Mouse (Mus musculus) hindbrain, embryonic 13.5 days (tissue): ENCODE measurements around the gene Gm8369. TPM values are rescaled to one million over a fixed set of nuclear protein-coding genes. Genes with fewer than 3 reads are reported as not detected.
"Not testable (repeated sequence)": the region's sequence is repeated elsewhere in the genome, so short reads cannot be mapped to it uniquely, and the experiment has no call there.

Source experiments
- ATAC-seq: fragments of 200-750 bp; cut with Nextera tagmentation; 2 replicates; pipeline ENCODE4 v1.8.0; 2017; ENCODE audit warnings: moderate TSS enrichment; ENCODE audit not compliant: low FRiP score
- H3K27ac ChIP-seq: fragments of 300-500 bp; sonication (generic); 2 replicates; pipeline ENCODE4 v1.5.1; 2015; ENCODE audit warnings: inconsistent platforms, mild to moderate bottlenecking, moderate library complexity
- H3K27me3 ChIP-seq: fragments of 300-500 bp; sonication (generic); 2 replicates; pipeline ENCODE4 v1.6.1; 2015; ENCODE audit warnings: mild to moderate bottlenecking, inconsistent platforms
- H3K36me3 ChIP-seq: fragments of 300-500 bp; sonication (generic); 2 replicates; pipeline ENCODE4 v1.6.1; 2015; ENCODE audit warnings: mild to moderate bottlenecking, inconsistent platforms
- H3K4me1 ChIP-seq: fragments of 300-500 bp; sonication (generic); replicated peaks from 2 replicates; pipeline ENCODE4 v1.6.1; 2015; ENCODE audit warnings: inconsistent platforms
- H3K4me2 ChIP-seq: fragments of 300-500 bp; sonication (generic); 2 replicates; pipeline ENCODE4 v1.6.1; 2015; ENCODE audit warnings: inconsistent platforms, mild to moderate bottlenecking, moderate library complexity
- H3K4me3 ChIP-seq: fragments of 300-500 bp; sonication (generic); 2 replicates; pipeline ENCODE4 v1.5.1; 2015; ENCODE audit warnings: mild to moderate bottlenecking, inconsistent platforms
- H3K9ac ChIP-seq: fragments of 300-500 bp; sonication (generic); 2 replicates; pipeline ENCODE4 v1.6.1; 2015; ENCODE audit warnings: mild to moderate bottlenecking, inconsistent platforms
- H3K9me3 ChIP-seq: fragments of 300-500 bp; sonication (generic); 2 replicates; pipeline ENCODE4 v1.6.1; 2016; ENCODE audit warnings: inconsistent platforms
- WGBS: fragments of 180-500 bp; shearing (Covaris S2); methylation state at CpG from one replicate; pipeline ENCODE4 v1.1.7; 2015; 5-methylcytosine and 5-hydroxymethylcytosine counted together
- polyA plus RNA-seq: library from polyadenylated mRNA; unstranded; fragments of >200 nt; fragmentation: Nextera tagmentation; extraction: Ambion mirVana; gene quantifications from 2 replicates; pipeline ENCODE4 v1.2.1, GENCODE M21; 2015

The Gm8369 gene
- polyA plus RNA-seq, 1 experiment from 2014 or later = not detected

GRCm38 (mm10) chr19:11517373-11517772 is 31.6 kb downstream of the Gm8369 start:
- 68% methylated on average over 1 of the region's 1 CpGs for WGBS
- not testable (repeated sequence) for ATAC-seq, H3K4me1 ChIP-seq, H3K9me3 ChIP-seq, H3K27ac ChIP-seq, H3K9ac ChIP-seq, H3K4me2 ChIP-seq, H3K4me3 ChIP-seq, H3K27me3 ChIP-seq, H3K36me3 ChIP-seq

GRCm38 (mm10) chr19:11518356-11518755 is 32.6 kb downstream of the Gm8369 start:
- H3K4me3 ChIP-seq, H3K9me3 ChIP-seq, H3K27ac ChIP-seq, H3K4me1 ChIP-seq, H3K27me3 ChIP-seq, H3K4me2 ChIP-seq, H3K9ac ChIP-seq, H3K36me3 ChIP-seq, ATAC-seq: not testable (repeated sequence)
- WGBS = 95% methylated on average over 2 of the region's 2 CpGs

- no peak overlapping the region for H3K4me3 ChIP-seq
- 95% methylated on average over 3 of the region's 3 CpGs for WGBS
- H3K4me1 ChIP-seq = no peaks in the 10 kb centered on the region
- no peak overlapping the region for H3K4me2 ChIP-seq
- ATAC-seq = no peak
- no peaks in the 10 kb centered on the region for H3K36me3 ChIP-seq
- no peak overlapping the region for H3K9ac ChIP-seq
- H3K27ac ChIP-seq = no peak overlapping the region
- no peaks in the 10 kb centered on the region for H3K9me3 ChIP-seq
- H3K27me3 ChIP-seq = no peaks in the 10 kb centered on the region
These were observed 34.4 kb downstream of the Gm8369 start for GRCm38 (mm10) chr19:11520146-11520545.

- no peak for ATAC-seq
- Histone ChIP-seq H3K27me3 (no peaks in the 10 kb centered on the region), H3K4me1 (no peaks in the 10 kb centered on the region), H3K9me3 (no peaks in the 10 kb centered on the region), H3K9ac (no peak overlapping the region), H3K4me3 (no peak overlapping the region), H3K27ac (no peak overlapping the region), H3K4me2 (no peak overlapping the region), H3K36me3 (no peaks in the 10 kb centered on the region)
- 97% methylated on average over 1 of the region's 1 CpGs for WGBS
These were observed 47.7 kb downstream of the Gm8369 start for GRCm38 (mm10) chr19:11533421-11533820.

GRCm38 (mm10) chr19:11533888-11534445 is 48.2 kb downstream of the Gm8369 start:
- Histone ChIP-seq H3K9ac (no peak overlapping the region), H3K9me3 (no peaks in the 10 kb centered on the region), H3K27ac (no peak overlapping the region), H3K36me3 (no peaks in the 10 kb centered on the region), H3K4me1 (no peaks in the 10 kb centered on the region), H3K27me3 (no peaks in the 10 kb centered on the region), H3K4me3 (no peak overlapping the region), H3K4me2 (no peak overlapping the region)
- no peak for ATAC-seq
- 77% methylated on average over 2 of the region's 2 CpGs for WGBS

- WGBS = 14% methylated on average over 7 of the region's 7 CpGs
- no peak for ATAC-seq
- Histone ChIP-seq H3K9ac (no peak within 1 kb of the TSS), H3K9me3 (no peaks in the 10 kb centered on the region), H3K4me3 (no peak within 1 kb of the TSS), H3K36me3 (no peaks in the 10 kb centered on the region), H3K4me1 (no peaks in the 10 kb centered on the region), H3K27ac (no peak within 1 kb of the TSS), H3K4me2 (no peak within 1 kb of the TSS), H3K27me3 (no peaks in the 10 kb centered on the region)
These were observed 50.9 kb downstream of the Gm8369 start, which contains the start of gene Ms4a4d for GRCm38 (mm10) chr19:11536593-11536992. TSS of gene Ms4a4d (plus strand) at chr19:11536801.

GRCm38 (mm10) chr19:11537336-11537735 is 51.6 kb downstream of the Gm8369 start:
- WGBS = 46% methylated on average over 2 of the region's 2 CpGs
- no peak overlapping the region for H3K4me3 ChIP-seq
- no peaks in the 10 kb centered on the region for H3K4me1 ChIP-seq
- H3K4me2 ChIP-seq = no peak overlapping the region
- H3K27ac ChIP-seq = no peak overlapping the region
- H3K9ac ChIP-seq = no peak overlapping the region
- ATAC-seq = no peak
- no peaks in the 10 kb centered on the region for H3K27me3 ChIP-seq
- H3K36me3 ChIP-seq = no peaks in the 10 kb centered on the region
- H3K9me3 ChIP-seq = no peaks in the 10 kb centered on the region

GRCm38 (mm10) chr19:11540166-11540821 is 54.6 kb downstream of the Gm8369 start:
- not testable (repeated sequence) for H3K4me1 ChIP-seq, H3K9ac ChIP-seq, ATAC-seq, H3K4me2 ChIP-seq, H3K9me3 ChIP-seq, H3K36me3 ChIP-seq, H3K4me3 ChIP-seq, H3K27me3 ChIP-seq, H3K27ac ChIP-seq
- WGBS = 88% methylated on average over 1 of the region's 1 CpGs

- ATAC-seq, H3K4me3 ChIP-seq, H3K4me2 ChIP-seq, H3K36me3 ChIP-seq, H3K27me3 ChIP-seq, H3K4me1 ChIP-seq, H3K9me3 ChIP-seq, H3K9ac ChIP-seq, H3K27ac ChIP-seq: not testable (repeated sequence)
- 95% methylated on average over 2 of the region's 2 CpGs for WGBS
These were observed 58.6 kb downstream of the Gm8369 start for GRCm38 (mm10) chr19:11544383-11544782.

- H3K4me1 ChIP-seq = no peaks in the 10 kb centered on the region
- H3K36me3 ChIP-seq = no peaks in the 10 kb centered on the region
- no peak overlapping the region for H3K27ac ChIP-seq
- no peaks in the 10 kb centered on the region for H3K27me3 ChIP-seq
- no peak overlapping the region for H3K4me2 ChIP-seq
- no peaks in the 10 kb centered on the region for H3K9me3 ChIP-seq
- no peak for ATAC-seq
- H3K4me3 ChIP-seq = no peak overlapping the region
- no peak overlapping the region for H3K9ac ChIP-seq
These were observed 62.2 kb downstream of the Gm8369 start for GRCm38 (mm10) chr19:11547911-11548310.

- 94% methylated on average over 5 of the region's 5 CpGs for WGBS
- H3K36me3 ChIP-seq = no peaks in the 10 kb centered on the region
- no peaks in the 10 kb centered on the region for H3K4me1 ChIP-seq
- H3K9me3 ChIP-seq = no peaks in the 10 kb centered on the region
- H3K27ac ChIP-seq = no peak overlapping the region
- H3K4me3 ChIP-seq = no peak overlapping the region
- H3K4me2 ChIP-seq = no peak overlapping the region
- no peak for ATAC-seq
- H3K9ac ChIP-seq = no peak overlapping the region
- H3K27me3 ChIP-seq = no peaks in the 10 kb centered on the region
These were observed 69.0 kb downstream of the Gm8369 start for GRCm38 (mm10) chr19:11554726-11555125.

GRCm38 (mm10) chr19:11559560-11559959 is 73.8 kb downstream of the Gm8369 start:
- H3K9ac ChIP-seq, H3K36me3 ChIP-seq, H3K4me3 ChIP-seq, H3K27ac ChIP-seq, H3K4me2 ChIP-seq, H3K27me3 ChIP-seq, H3K4me1 ChIP-seq, H3K9me3 ChIP-seq, ATAC-seq: not testable (repeated sequence)
